Mouse (Mus musculus): ENCODE results near the gene Apol9a. TPM values are rescaled to one million over a fixed set of nuclear protein-coding genes. Genes with fewer than 3 reads are reported as not detected.

Gene Apol9a
- total and polyA plus RNA-seq, 3 experiments = not detected

GRCm38 (mm10) chr15:77384340-77385030 lies 26.4 kb downstream of the Apol9a start:
- H3K27me3 ChIP-seq (ENCODE audit: control insufficient read depth in 1 of 2, insufficient read depth in 2 of 2, low read length in 2 of 2) = no peaks in the 10 kb centered on the region; a peak in 1 of 4 replicates
- no peaks in the 10 kb centered on the region for H3K9me3 ChIP-seq (replicated peaks; ENCODE audit: insufficient read depth, low read length)
- no peak for DNase-seq (ENCODE audit: low read depth, low spot score)
- no peak overlapping the region for H3K4me3 ChIP-seq (ENCODE audit: control insufficient read depth in 1 of 2, insufficient read depth in 1 of 2, low read depth in 2 of 2, low read length in 2 of 2)
- no peak for TF ChIP-seq POLR2A (IDR thresholded peaks at IDR 0.05; ENCODE audit: control insufficient read depth in 1 of 2, insufficient read depth in 1 of 2, low read depth in 1 of 2, low read length in 2 of 2, poor library complexity in 1 of 2)
- TF ChIP-seq GABPA (IDR thresholded peaks at IDR 0.05; ENCODE audit: low read depth, low read length) = no peak
- no peaks in the 10 kb centered on the region for H3K4me1 ChIP-seq (ENCODE audit: control insufficient read depth in 1 of 2, insufficient read depth in 2 of 2, low read length in 2 of 2)
- H3K27ac ChIP-seq (ENCODE audit: control insufficient read depth, low read depth, low read length) = no peak overlapping the region
- H3K79me2 ChIP-seq (ENCODE audit: control insufficient read depth, insufficient read depth, low read length, poor library complexity) = no peaks in the 10 kb centered on the region
- H3K36me3 ChIP-seq (ENCODE audit: control insufficient read depth in 1 of 2, insufficient read depth in 2 of 2, low read length in 2 of 2) = no peaks in the 10 kb centered on the region
- no peak overlapping the region for H3K9ac ChIP-seq (ENCODE audit: control insufficient read depth, low read depth, low read length, poor library complexity, severe bottlenecking)

GRCm38 (mm10) chr15:77382880-77383279 lies 28.1 kb downstream of the Apol9a start:
- H3K79me2 ChIP-seq (ENCODE audit: control insufficient read depth, insufficient read depth, low read length, poor library complexity) = no peaks in the 10 kb centered on the region
- H3K9me3 ChIP-seq (replicated peaks; ENCODE audit: insufficient read depth, low read length) = no peaks in the 10 kb centered on the region
- H3K4me1 ChIP-seq (ENCODE audit: control insufficient read depth in 1 of 2, insufficient read depth in 2 of 2, low read length in 2 of 2) = no peaks in the 10 kb centered on the region
- no peak overlapping the region for H3K4me3 ChIP-seq (ENCODE audit: control insufficient read depth in 1 of 2, insufficient read depth in 1 of 2, low read depth in 2 of 2, low read length in 2 of 2)
- no peaks in the 10 kb centered on the region; a peak in 1 of 4 replicates for H3K27me3 ChIP-seq (ENCODE audit: control insufficient read depth in 1 of 2, insufficient read depth in 2 of 2, low read length in 2 of 2)
- no peaks in the 10 kb centered on the region for H3K36me3 ChIP-seq (ENCODE audit: control insufficient read depth in 1 of 2, insufficient read depth in 2 of 2, low read length in 2 of 2)
- DNase-seq (ENCODE audit: low read depth, low spot score) = no peak
- H3K27ac ChIP-seq (ENCODE audit: control insufficient read depth, low read depth, low read length) = no peak overlapping the region
- no peak for TF ChIP-seq MAFK (IDR thresholded peaks at IDR 0.05; ENCODE audit: borderline replicate concordance, low read depth, low read length)
- TF ChIP-seq POLR2A (IDR thresholded peaks at IDR 0.05; ENCODE audit: control insufficient read depth in 1 of 2, insufficient read depth in 1 of 2, low read depth in 1 of 2, low read length in 2 of 2, poor library complexity in 1 of 2) = no peak
- no peak for TF ChIP-seq UBTF (IDR thresholded peaks at IDR 0.05; ENCODE audit: borderline replicate concordance, insufficient read depth, low read depth, low read length)
- TF ChIP-seq GATA1 (IDR thresholded peaks at IDR 0.05; ENCODE audit: low read depth, low read length) = no peak
- no peak for TF ChIP-seq TCF12 (IDR thresholded peaks at IDR 0.05; ENCODE audit: low read depth, low read length)
- TF ChIP-seq MEF2A (IDR thresholded peaks at IDR 0.05; ENCODE audit: extremely low read depth, insufficient replicate concordance, low read depth, low read length, poor library complexity, severe bottlenecking) = no peak
- no peak for TF ChIP-seq RCOR1 (IDR thresholded peaks at IDR 0.05; ENCODE audit: low read depth, low read length)
- no peak for TF ChIP-seq KAT2A (conservative IDR thresholded peaks at IDR 0.05; ENCODE audit: low read depth, low read length)
- no peak for TF ChIP-seq SIN3A (IDR thresholded peaks at IDR 0.05; ENCODE audit: low read length)
- TF ChIP-seq POLR2AphosphoS2 (IDR thresholded peaks at IDR 0.05; ENCODE audit: low read length) = no peak
- no peak for TF ChIP-seq ZKSCAN1 (IDR thresholded peaks at IDR 0.05; ENCODE audit: low read depth, low read length)
- no peak for TF ChIP-seq SMC3 (IDR thresholded peaks at IDR 0.05; ENCODE audit: low read depth, low read length)
- H3K9ac ChIP-seq (ENCODE audit: control insufficient read depth, low read depth, low read length, poor library complexity, severe bottlenecking) = no peak overlapping the region
